Comparison of ENCODE assay signal across 12 mouse cellular contexts in genomic region chr14:22283722-22284121, GRCm38 (mm10).
DNase-seq lines count a peak whose midpoint lies in the region; ATAC-seq and TF ChIP-seq lines count a peak whose summit lies in the region.
"Had no signal": no experiment of that assay in that cellular context is flagged by ENCODE, and none has a peak within 500 bp of the region (broad histone marks: within the 10 kb centered on the region; RNA-seq: fewer than 3 reads in every experiment).

No protein-coding gene starts in this region.

- H3K79me2 ChIP-seq in CH12.LX (replicated peaks; ENCODE audit: control insufficient read depth, extremely low read depth, insufficient read depth, poor library complexity, severe bottlenecking) = no peaks in the 10 kb centered on the region

- H3K36me3 ChIP-seq in intestine, postnatal 0 days (ENCODE audit: control insufficient read depth, insufficient read depth) = no peaks in the 10 kb centered on the region
- H3K36me3 ChIP-seq in intestine, embryonic 16.5 days (ENCODE audit: control insufficient read depth, insufficient read depth, low read length) = no peaks in the 10 kb centered on the region
- no peaks in the 10 kb centered on the region for H3K36me3 ChIP-seq in CH12.LX (replicated peaks in 1 of 2; ENCODE audit: control insufficient read depth in 1 of 2, insufficient read depth in 1 of 2, low read length in 1 of 2)
- H3K36me3 ChIP-seq in liver, embryonic 14.5 days (replicated peaks; ENCODE audit: control insufficient read depth, insufficient read depth, low read depth) = no peaks in the 10 kb centered on the region
- H3K36me3 ChIP-seq: limb, embryonic 15.5 days had no signal

- DNase-seq in CH12.LX (ENCODE audit: extremely low read depth) (peak; percentile 26), NIH3T3 (ENCODE audit: low read depth) (peak; percentile 9)
- DNase-seq in liver, embryonic 14.5 days (ENCODE audit: low read depth in 3 of 3, low spot score in 3 of 3) = no peak
- DNase-seq in frontal cortex, postnatal 36 days (ENCODE audit: low spot score in 2 of 2) = no peak
- DNase-seq in c-Kit-positive CD71-positive TER-119-positive erythroid progenitor cells, embryonic 14.5 days (ENCODE audit: low spot score) = no peak
- DNase-seq: cerebellum, postnatal 14 days; kidney, adult 9 months; right cerebral cortex, postnatal 4 days had no signal

- dilution Hi-C loops in CH12.LX (cut with MboI; ENCODE audit: extremely low pct_ligation_motif_present, extremely low pct_unique_long_range_greater_than_20kb, low sequenced_read_pairs) = no loop called here

- no peak overlapping the region for H3K27ac ChIP-seq in intestine, postnatal 0 days (ENCODE audit: low read depth, low read length)
- H3K27ac ChIP-seq in intestine, embryonic 16.5 days (ENCODE audit: low read length) = no peak overlapping the region
- H3K27ac ChIP-seq in CH12.LX (ENCODE audit: insufficient read depth, low read depth) = no peak overlapping the region
- H3K27ac ChIP-seq in liver, embryonic 14.5 days = no peak overlapping the region
- H3K27ac ChIP-seq: limb, embryonic 15.5 days had no signal

- TF ChIP-seq RAD21 in CH12.LX (IDR thresholded peaks at IDR 0.05; ENCODE audit: low read depth, low read length) = peak; percentile 20

- no peak for TF ChIP-seq EP300 in CH12.LX (IDR thresholded peaks at IDR 0.05; ENCODE audit: low read length)
- no peak for TF ChIP-seq EP300 in liver, embryonic 14.5 days (IDR thresholded peaks at IDR 0.05; ENCODE audit: low read depth)

- no peak overlapping the region for H3K4me3 ChIP-seq in intestine, postnatal 0 days (ENCODE audit: low read depth, low read length)
- H3K4me3 ChIP-seq in intestine, embryonic 16.5 days (ENCODE audit: low read length) = no peak overlapping the region
- no peak overlapping the region for H3K4me3 ChIP-seq in CH12.LX (replicated peaks in 1 of 3; ENCODE audit: low read depth in 2 of 3, low read length in 2 of 3, poor library complexity in 1 of 3)
- no peak overlapping the region for H3K4me3 ChIP-seq in liver, embryonic 14.5 days (ENCODE audit: insufficient read depth in 1 of 2, low read depth in 2 of 2, low read length in 2 of 2)
- H3K4me3 ChIP-seq: limb, embryonic 15.5 days; myocyte had no signal

- H3K9me3 ChIP-seq in intestine, postnatal 0 days (ENCODE audit: control insufficient read depth) = no peaks in the 10 kb centered on the region
- H3K9me3 ChIP-seq in intestine, embryonic 16.5 days (ENCODE audit: control insufficient read depth, low read length) = no peaks in the 10 kb centered on the region
- H3K9me3 ChIP-seq in CH12.LX (replicated peaks; ENCODE audit: low read length) = no peaks in the 10 kb centered on the region
- no peaks in the 10 kb centered on the region for H3K9me3 ChIP-seq in liver, embryonic 14.5 days (ENCODE audit: control insufficient read depth, low read length)
- H3K9me3 ChIP-seq: limb, embryonic 15.5 days had no signal

- TF ChIP-seq CTCF in intestine, postnatal 0 days (IDR thresholded peaks at IDR 0.05; ENCODE audit: low read depth) = peak; percentile 65
- peak; percentile 10 to 58; a peak in 3 of 4 replicates for TF ChIP-seq CTCF in CH12.LX (conservative IDR thresholded peaks at IDR 0.05 in 1 of 2, IDR thresholded peaks at IDR 0.05 in 1 of 2; ENCODE audit: low read depth in 2 of 2, low read length in 2 of 2)
- peak; percentile 59 for TF ChIP-seq CTCF in liver, embryonic 14.5 days (IDR thresholded peaks at IDR 0.05; ENCODE audit: low read depth)

- TF ChIP-seq POLR2A in CH12.LX (IDR thresholded peaks at IDR 0.05; ENCODE audit: low read depth, low read length) = no peak

- H3K4me2 ChIP-seq in intestine, postnatal 0 days (replicated peaks; ENCODE audit: low read depth) = no peak overlapping the region
- H3K4me2 ChIP-seq in intestine, embryonic 16.5 days (ENCODE audit: low read depth, low read length) = no peak overlapping the region
- H3K4me2 ChIP-seq in CH12.LX (ENCODE audit: insufficient read depth, low read depth, poor library complexity, severe bottlenecking) = no peak overlapping the region
- H3K4me2 ChIP-seq in liver, embryonic 14.5 days (ENCODE audit: low read depth) = no peak overlapping the region
- H3K4me2 ChIP-seq: limb, embryonic 15.5 days had no signal

- WGBS in intestine, postnatal 0 days = 91% methylated on average over 2 of the region's 2 CpGs
- WGBS in intestine, embryonic 16.5 days = 82% methylated on average over 2 of the region's 2 CpGs
- 68% methylated on average over 2 of the region's 2 CpGs for WGBS in liver, embryonic 14.5 days (ENCODE audit: insufficient replicate concordance)

- no peak overlapping the region for H3K9ac ChIP-seq in intestine, postnatal 0 days (ENCODE audit: low read depth, low read length)
- no peak overlapping the region for H3K9ac ChIP-seq in intestine, embryonic 16.5 days (ENCODE audit: low read depth, low read length)
- H3K9ac ChIP-seq in CH12.LX (ENCODE audit: insufficient read depth, low read depth) = no peak overlapping the region
- H3K9ac ChIP-seq in liver, embryonic 14.5 days (replicated peaks) = no peak overlapping the region
- H3K9ac ChIP-seq: limb, embryonic 15.5 days had no signal

- no peaks in the 10 kb centered on the region for H3K27me3 ChIP-seq in intestine, postnatal 0 days (replicated peaks; ENCODE audit: control insufficient read depth, insufficient read depth, low read length)
- no peaks in the 10 kb centered on the region for H3K27me3 ChIP-seq in intestine, embryonic 16.5 days (replicated peaks; ENCODE audit: control insufficient read depth, insufficient read depth, low read length)
- H3K27me3 ChIP-seq in CH12.LX (replicated peaks) = no peaks in the 10 kb centered on the region
- H3K27me3 ChIP-seq in liver, embryonic 14.5 days (ENCODE audit: control insufficient read depth, insufficient read depth, low read length) = no peaks in the 10 kb centered on the region
- H3K27me3 ChIP-seq: limb, embryonic 15.5 days had no signal

- ATAC-seq in intestine, postnatal 0 days = no peak
- no peak for ATAC-seq in intestine, embryonic 16.5 days
- ATAC-seq in liver, embryonic 14.5 days (ENCODE audit: insufficient read depth) = no peak

- in situ Hi-C loops in CH12.LX (cut with MboI; ENCODE audit: low pct_ligation_motif_present, low pct_unique_long_range_greater_than_20kb, low sequenced_read_pairs) = no loop called here

- H3K4me1 ChIP-seq in intestine, postnatal 0 days (replicated peaks; ENCODE audit: control insufficient read depth, insufficient read depth, low read length) = no peaks in the 10 kb centered on the region
- H3K4me1 ChIP-seq in intestine, embryonic 16.5 days (ENCODE audit: control insufficient read depth, insufficient read depth, low read length) = 0 out of 2 replicates have a peak, but pooled peaks cover 5% of the 10 kb centered on the region
- H3K4me1 ChIP-seq in CH12.LX (ENCODE audit: control insufficient read depth in 1 of 2, insufficient read depth in 2 of 2) = peaks cover 2 to 5% of the 10 kb centered on the region in 2 experiments; a peak in 1 of 4 replicates
- no peaks in the 10 kb centered on the region for H3K4me1 ChIP-seq in liver, embryonic 14.5 days (replicated peaks; ENCODE audit: control insufficient read depth in 2 of 2, insufficient read depth in 2 of 2, low read length in 1 of 2)

TF ChIP-seq in CH12.LX, 34 proteins besides CTCF, POLR2A, EP300 and RAD21:
- TF ChIP-seq TBP (conservative IDR thresholded peaks at IDR 0.05; ENCODE audit: low read depth, low read length) (no peak), CHD2 (IDR thresholded peaks at IDR 0.05; ENCODE audit: low read length) (no peak), SMC3 (IDR thresholded peaks at IDR 0.05; ENCODE audit: low read depth, low read length) (peak; percentile 53)
TF ChIP-seq in CH12.LX: peak in this region for 1.

Comparison
In these comparisons a context has a peak if more than half of its experiments do, and no peak if none do; other contexts are left out.
1. DNase-seq: peak in CH12.LX (single experiment) and NIH3T3 (single experiment); none in liver, embryonic 14.5 days (0 of 3), frontal cortex, postnatal 36 days (0 of 2) and c-Kit-positive CD71-positive TER-119-positive erythroid progenitor cells, embryonic 14.5 days (single experiment).
2. Peak in every context shown above with its lines, with median percentiles within 50 percentile points of each other: CTCF ChIP-seq.